Mouse (Mus musculus): ENCODE measurements around the gene Calm1. TPM values are rescaled to one million over a fixed set of nuclear protein-coding genes. Genes with fewer than 3 reads are reported as not detected.

Gene Calm1
- polyA plus RNA-seq, 1 experiment from 2014 or later: 1,764 TPM

DNA sequence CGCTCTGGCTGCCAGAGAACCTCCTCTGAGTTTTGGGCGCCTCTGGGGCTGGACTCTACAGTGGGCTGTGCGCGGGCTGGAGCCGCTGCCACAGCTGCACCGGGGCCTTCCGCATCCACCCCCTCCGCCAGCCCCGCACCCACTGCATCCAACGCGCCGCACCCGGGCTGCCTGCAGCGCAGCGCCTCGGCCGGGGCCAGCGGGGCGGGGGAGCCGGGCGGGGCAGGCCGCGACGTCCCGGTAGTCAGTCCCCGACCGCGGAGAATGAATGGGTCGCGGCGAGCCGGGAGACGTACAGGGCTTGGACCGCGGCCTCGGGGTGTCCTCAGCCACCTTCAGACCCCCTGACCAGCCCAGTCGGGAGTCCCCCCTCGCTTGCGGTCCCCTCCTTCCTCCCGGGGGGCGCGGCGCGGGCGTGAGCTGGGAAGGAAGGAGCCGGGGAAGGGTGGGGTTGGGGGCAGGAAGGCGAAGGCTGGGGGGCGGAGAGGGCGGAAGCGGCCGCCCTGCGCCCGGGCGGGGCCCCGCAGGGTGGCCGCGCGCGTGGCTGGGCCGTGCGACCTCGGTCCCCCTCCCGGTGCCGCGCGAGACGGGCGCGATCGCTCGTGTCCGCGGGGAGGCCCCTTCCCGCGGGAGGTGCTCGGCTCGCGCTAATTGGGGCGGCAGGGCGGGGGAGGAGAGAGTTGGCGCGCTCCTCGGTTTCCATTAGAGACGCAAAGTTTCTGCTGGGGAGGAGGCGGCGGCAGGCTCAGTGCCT is 833 bp downstream of the Calm1 start:
- ATAC-seq (ENCODE audit: insufficient read depth, low FRiP score, low read depth): peak; percentile 71
- Histone ChIP-seq H3K9me3 (no peaks in the 10 kb centered on the region), H3K27ac (peak overlapping the region; percentile 92), H3K4me2 (peak overlapping the region; percentile 82), H3K4me3 (replicated peaks) (peak overlapping the region; percentile 95), H3K36me3 (peaks cover 21% of the 10 kb centered on the region), H3K4me1 (peaks cover 18% of the 10 kb centered on the region; the same call in 1 of the 2 replicates), H3K9ac (peak overlapping the region; percentile 96), H3K27me3 (replicated peaks) (no peaks in the 10 kb centered on the region)
- under 1% methylated on average over 64 of the region's 86 CpGs for whole genome bisulfite sequencing

- Histone ChIP-seq H3K4me2 (peak overlapping the region; percentile 82), H3K27ac (peak overlapping the region; percentile 92), H3K4me3 (replicated peaks) (peak overlapping the region; percentile 95), H3K4me1 (peaks cover 18% of the 10 kb centered on the region; the same call in 1 of the 2 replicates), H3K9ac (peak overlapping the region; percentile 96), H3K27me3 (replicated peaks) (no peaks in the 10 kb centered on the region), H3K36me3 (peaks cover 28% of the 10 kb centered on the region), H3K9me3 (no peaks in the 10 kb centered on the region)
- 5% methylated on average over 29 of the region's 29 CpGs for WGBS
- 0 out of 2 replicates have a peak, but pooled peaks have one; percentile 2 for ATAC-seq (ENCODE audit: insufficient read depth, low FRiP score, low read depth)
Measured at GRCm38 (mm10) chr12:100200645-100201362, 1.6 kb downstream of the Calm1 start.

DNA sequence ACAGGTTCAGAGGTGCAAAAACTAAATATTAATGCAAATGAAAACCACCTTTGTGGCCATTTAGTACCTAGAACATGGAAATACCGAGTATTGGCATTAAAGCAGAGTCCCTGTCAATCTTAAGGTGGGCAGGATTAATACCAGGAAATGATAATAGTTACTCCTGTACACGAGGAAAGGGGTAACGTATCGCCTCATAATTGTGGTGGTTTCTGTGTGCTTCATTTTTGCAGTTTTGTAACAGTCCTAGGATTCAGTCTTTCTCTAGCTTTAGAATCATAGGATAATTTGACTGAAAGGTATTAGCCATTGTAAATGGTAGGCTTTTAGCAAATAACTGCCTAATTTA is 2.1 kb downstream of the Calm1 start:
- Histone ChIP-seq H3K27ac (peak overlapping the region; percentile 92; the same call in 1 of the 2 replicates), H3K4me1 (peaks cover 18% of the 10 kb centered on the region; the same call in 1 of the 2 replicates)
- 21% methylated on average over 4 of the region's 4 CpGs for WGBS

GRCm38 (mm10) chr12:100201838-100202237 is 2.6 kb downstream of the Calm1 start:
- Histone ChIP-seq H3K27me3 (replicated peaks) (no peaks in the 10 kb centered on the region), H3K9ac (no peak overlapping the region), H3K36me3 (peaks cover 37% of the 10 kb centered on the region), H3K4me2 (peak overlapping the region; percentile 82), H3K4me3 (replicated peaks) (peak overlapping the region; percentile 95), H3K9me3 (no peaks in the 10 kb centered on the region), H3K27ac (no peak overlapping the region), H3K4me1 (peaks cover 18% of the 10 kb centered on the region; the same call in 1 of the 2 replicates)
- ATAC-seq (ENCODE audit: insufficient read depth, low FRiP score, low read depth): 0 out of 2 replicates have a peak, but pooled peaks have one; percentile 29
- WGBS: 1% methylated on average over 13 of the region's 13 CpGs

More for the DNA sequence above, 2.1 kb downstream of the Calm1 start:
- Histone ChIP-seq H3K4me3 (replicated peaks) (peak overlapping the region; percentile 95), H3K9me3 (no peaks in the 10 kb centered on the region), H3K36me3 (peaks cover 33% of the 10 kb centered on the region), H3K4me2 (peak overlapping the region; percentile 82), H3K9ac (no peak overlapping the region), H3K27me3 (replicated peaks) (no peaks in the 10 kb centered on the region)
- ATAC-seq (ENCODE audit: insufficient read depth, low FRiP score, low read depth): no peak

- no peaks in the 10 kb centered on the region for H3K27me3 ChIP-seq (replicated peaks)
- no peak overlapping the region for H3K9ac ChIP-seq
- no peaks in the 10 kb centered on the region for H3K9me3 ChIP-seq
- no peak for ATAC-seq (ENCODE audit: insufficient read depth, low FRiP score, low read depth)
- H3K4me3 ChIP-seq (replicated peaks): no peak overlapping the region
- WGBS: 64% methylated on average over 3 of the region's 3 CpGs
- no peak overlapping the region for H3K27ac ChIP-seq
- H3K4me2 ChIP-seq: no peak overlapping the region
- peaks cover 17% of the 10 kb centered on the region; the same call in 1 of the 2 replicates for H3K4me1 ChIP-seq
- H3K36me3 ChIP-seq: peaks cover 43% of the 10 kb centered on the region
Measured at GRCm38 (mm10) chr12:100203759-100204158, 4.5 kb downstream of the Calm1 start.

- no peaks in the 10 kb centered on the region for H3K9me3 ChIP-seq
- no peak overlapping the region for H3K9ac ChIP-seq
- H3K4me3 ChIP-seq (replicated peaks): no peak overlapping the region
- H3K27me3 ChIP-seq (replicated peaks): no peaks in the 10 kb centered on the region
- peaks cover 55% of the 10 kb centered on the region for H3K36me3 ChIP-seq
- H3K27ac ChIP-seq: no peak overlapping the region
- peaks cover 16% of the 10 kb centered on the region for H3K4me1 ChIP-seq
- 89% methylated on average over 8 of the region's 8 CpGs for WGBS
- H3K4me2 ChIP-seq: no peak overlapping the region
- no peak for ATAC-seq (ENCODE audit: insufficient read depth, low FRiP score, low read depth)
Measured at GRCm38 (mm10) chr12:100205156-100205555, 5.9 kb downstream of the Calm1 start.

- WGBS: 60% methylated on average over 3 of the region's 3 CpGs
- no peak overlapping the region for H3K27ac ChIP-seq
- H3K36me3 ChIP-seq: peaks cover 55% of the 10 kb centered on the region
Measured at GRCm38 (mm10) chr12:100206521-100206920, 7.3 kb downstream of the Calm1 start.

GRCm38 (mm10) chr12:100206926-100207325 is 7.7 kb downstream of the Calm1 start:
- H3K4me3 ChIP-seq (replicated peaks): no peak overlapping the region
- H3K9me3 ChIP-seq: no peaks in the 10 kb centered on the region
- no peak for ATAC-seq (ENCODE audit: insufficient read depth, low FRiP score, low read depth)
- no peaks in the 10 kb centered on the region for H3K27me3 ChIP-seq (replicated peaks)
- 86% methylated on average over 5 of the region's 5 CpGs for WGBS
- no peak overlapping the region for H3K27ac ChIP-seq
- H3K36me3 ChIP-seq: peaks cover 55% of the 10 kb centered on the region
- H3K4me1 ChIP-seq: peaks cover 24% of the 10 kb centered on the region
- no peak overlapping the region for H3K4me2 ChIP-seq
- H3K9ac ChIP-seq: no peak overlapping the region

More at GRCm38 (mm10) chr12:100206521-100206920, 7.3 kb downstream of the Calm1 start:
- no peaks in the 10 kb centered on the region for H3K27me3 ChIP-seq (replicated peaks)
- H3K4me1 ChIP-seq: peaks cover 22% of the 10 kb centered on the region
- H3K9me3 ChIP-seq: no peaks in the 10 kb centered on the region
- H3K4me3 ChIP-seq (replicated peaks): no peak overlapping the region
- no peak overlapping the region for H3K4me2 ChIP-seq
- no peak for ATAC-seq (ENCODE audit: insufficient read depth, low FRiP score, low read depth)
- H3K9ac ChIP-seq: no peak overlapping the region

GRCm38 (mm10) chr12:100209701-100210478 is 10.7 kb downstream of the Calm1 start:
- Histone ChIP-seq H3K27me3 (replicated peaks) (no peaks in the 10 kb centered on the region), H3K27ac (peak overlapping the region; percentile 74), H3K9me3 (no peaks in the 10 kb centered on the region), H3K4me1 (peaks cover 16% of the 10 kb centered on the region), H3K9ac (no peak overlapping the region), H3K4me3 (replicated peaks) (no peak overlapping the region), H3K4me2 (no peak overlapping the region), H3K36me3 (peaks cover 36% of the 10 kb centered on the region)
- no peak for ATAC-seq (ENCODE audit: insufficient read depth, low FRiP score, low read depth)
- WGBS: 73% methylated on average over 10 of the region's 10 CpGs

- H3K4me3 ChIP-seq (replicated peaks): no peak overlapping the region
- ATAC-seq (ENCODE audit: insufficient read depth, low FRiP score, low read depth): peak; percentile 81
- 0 out of 2 replicates have a peak overlapping the region, but pooled peaks have one; percentile 13 for H3K4me2 ChIP-seq
- WGBS: 25% methylated on average over 5 of the region's 5 CpGs
- H3K9ac ChIP-seq: no peak overlapping the region
- peaks cover 16% of the 10 kb centered on the region for H3K4me1 ChIP-seq
- no peaks in the 10 kb centered on the region for H3K27me3 ChIP-seq (replicated peaks)
- H3K9me3 ChIP-seq: no peaks in the 10 kb centered on the region
- H3K27ac ChIP-seq: peak overlapping the region; percentile 74
- H3K36me3 ChIP-seq: peaks cover 25% of the 10 kb centered on the region
Measured at GRCm38 (mm10) chr12:100210973-100211372, 11.7 kb downstream of the Calm1 start.

DNA sequence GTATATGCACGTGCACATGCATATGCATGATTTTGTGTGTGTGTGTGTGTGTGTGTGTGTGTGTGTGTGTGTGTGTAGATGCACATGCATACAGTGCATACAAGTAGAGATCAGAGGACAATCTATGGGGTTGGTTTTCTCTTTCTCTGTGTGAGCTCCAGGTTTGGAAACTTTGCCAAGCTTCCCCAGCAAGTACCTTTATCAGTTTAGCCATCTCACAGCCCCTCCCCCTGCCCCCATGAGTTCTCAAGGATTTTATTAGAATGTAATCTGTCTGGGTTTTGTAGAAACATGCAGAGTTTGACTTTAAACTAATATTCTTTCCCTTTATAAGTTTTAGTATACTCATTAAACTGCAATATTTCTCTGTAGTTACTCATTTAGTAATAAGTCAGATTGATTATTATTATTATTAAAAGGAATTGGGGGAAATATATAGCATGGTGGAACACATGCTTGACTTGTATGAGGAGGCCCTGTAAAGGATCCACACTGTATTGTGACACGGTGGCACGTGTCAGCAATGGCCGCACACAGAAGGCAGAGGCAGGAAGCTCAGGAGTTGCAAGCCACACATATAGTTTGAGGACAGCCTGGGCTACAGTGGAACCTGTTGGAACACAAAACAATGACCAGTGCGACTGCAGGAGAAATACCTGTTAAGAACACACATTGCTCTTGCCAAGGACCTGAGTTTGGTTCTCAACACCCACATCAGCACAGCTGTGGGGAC is 12.4 kb downstream of the Calm1 start:
- WGBS: 76% methylated on average over 5 of the region's 5 CpGs
- Histone ChIP-seq H3K36me3 (peaks cover 20% of the 10 kb centered on the region), H3K9me3 (no peaks in the 10 kb centered on the region), H3K4me3 (replicated peaks) (no peak overlapping the region), H3K4me1 (peaks cover 16% of the 10 kb centered on the region), H3K27ac (peak overlapping the region; percentile 74), H3K4me2 (no peak overlapping the region), H3K9ac (no peak overlapping the region), H3K27me3 (replicated peaks) (no peaks in the 10 kb centered on the region)
- no peak for ATAC-seq (ENCODE audit: insufficient read depth, low FRiP score, low read depth)
